Mouse (Mus musculus) ES-Bruce4 (cell line): Measurements from ENCODE around the gene Klhl26. TPM values are rescaled to one million over a fixed set of nuclear protein-coding genes. Genes with fewer than 3 reads are reported as not detected.

Experiments used
- H3K27ac ChIP-seq: 2 replicates; pipeline ENCODE4 v1.5.1; 2012; ENCODE audit warnings: low read length, inconsistent platforms; ENCODE audit not compliant: insufficient read depth
- H3K27me3 ChIP-seq: 2 replicates; pipeline ENCODE4 v1.6.1; 2012; ENCODE audit warnings: mild to moderate bottlenecking, low read length, inconsistent platforms; ENCODE audit not compliant: control insufficient read depth, poor library complexity, insufficient read depth, severe bottlenecking
- H3K36me3 ChIP-seq: 2 replicates; pipeline ENCODE4 v1.6.1; 2012; ENCODE audit warnings: inconsistent platforms, mild to moderate bottlenecking, low read length, moderate library complexity; ENCODE audit not compliant: control insufficient read depth, poor library complexity, insufficient read depth, severe bottlenecking
- H3K4me1 ChIP-seq: one replicate; pipeline ENCODE4 v1.8.1; 2011; ENCODE audit warnings: low read length; ENCODE audit not compliant: control insufficient read depth, insufficient read depth
- H3K4me3 ChIP-seq: 2 replicates; pipeline ENCODE4 v1.5.1; 2011; ENCODE audit warnings: low read depth, mild to moderate bottlenecking, low read length
- H3K9ac ChIP-seq: 2 replicates; pipeline ENCODE4 v1.6.1; 2012; ENCODE audit warnings: low read depth, mild to moderate bottlenecking, inconsistent platforms; ENCODE audit not compliant: poor library complexity, severe bottlenecking
- H3K9me3 ChIP-seq: replicated peaks from 2 replicates; pipeline ENCODE4 v1.6.1; 2012; ENCODE audit warnings: mild to moderate bottlenecking, low read length, inconsistent platforms; ENCODE audit not compliant: control insufficient read depth, poor library complexity, insufficient read depth, severe bottlenecking
- CTCF ChIP-seq: IDR thresholded peaks from one replicate; pipeline ENCODE4 v1.8.1; 2011; ENCODE audit warnings: low read depth, low read length
- EP300 ChIP-seq: IDR thresholded peaks from 2 replicates; pipeline ENCODE4 v1.6.1; 2011; ENCODE audit warnings: low read depth, low read length; ENCODE audit not compliant: insufficient read depth
- POLR2A ChIP-seq: IDR thresholded peaks from one replicate; pipeline ENCODE4 v1.8.1; 2011; ENCODE audit warnings: low read length; ENCODE audit not compliant: insufficient read depth
- polyA plus RNA-seq: library from polyadenylated mRNA; stranded (reverse); fragments of >200 nt; gene quantifications from 2 replicates; pipeline ENCODE4 v1.2.4, GENCODE M21; 2011; ENCODE audit warnings: low read depth; ENCODE audit not compliant: missing spikeins, insufficient read depth, insufficient read length

The Klhl26 gene
- polyA plus RNA-seq, 1 experiment = 27.4 TPM

DNA sequence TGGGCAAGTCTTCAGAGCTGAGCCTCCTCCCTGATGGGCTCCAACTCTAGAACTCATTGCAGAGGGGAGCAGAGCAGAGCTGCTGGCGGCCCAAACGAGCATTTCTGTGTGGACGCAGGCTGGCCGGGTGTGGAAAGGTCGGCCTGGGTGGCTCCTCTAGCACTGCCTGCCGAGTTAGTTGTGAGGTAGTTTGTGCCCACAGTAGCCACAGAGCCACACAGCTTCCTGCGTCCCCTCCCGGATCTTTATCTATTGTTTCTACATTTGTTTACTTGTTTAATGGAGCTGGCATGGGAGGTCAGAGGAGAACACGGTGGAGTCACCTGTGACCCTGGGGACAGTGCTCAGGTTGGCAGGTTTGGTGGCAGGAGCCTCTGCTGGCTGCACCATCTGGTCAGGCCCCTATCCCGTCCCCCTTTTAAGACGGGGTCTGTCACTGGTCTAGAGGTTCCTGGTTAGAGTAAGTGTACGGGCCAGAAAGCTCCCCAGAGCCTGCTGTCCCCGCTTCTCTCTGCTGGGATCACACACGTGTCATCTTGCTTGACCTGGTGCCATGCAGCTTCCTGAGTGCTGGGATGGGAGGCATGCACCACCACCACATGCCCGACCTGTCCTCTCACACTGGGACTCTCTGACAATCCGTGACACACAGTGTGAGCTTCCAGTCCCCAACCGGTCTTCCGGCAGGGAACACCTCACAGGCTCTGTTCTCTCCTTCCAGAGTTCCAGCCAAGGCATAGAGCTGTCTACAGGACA lies 55.2 kb downstream of the Klhl26 start:
- Histone ChIP-seq H3K4me1 (no peaks in the 10 kb centered on the region), H3K4me3 (no peak overlapping the region), H3K9ac (no peak overlapping the region), H3K27ac (no peak overlapping the region), H3K36me3 (no peaks in the 10 kb centered on the region), H3K9me3 (no peaks in the 10 kb centered on the region), H3K27me3 (no peaks in the 10 kb centered on the region)
- TF ChIP-seq EP300 (no peak), CTCF (no peak), POLR2A (no peak)

DNA sequence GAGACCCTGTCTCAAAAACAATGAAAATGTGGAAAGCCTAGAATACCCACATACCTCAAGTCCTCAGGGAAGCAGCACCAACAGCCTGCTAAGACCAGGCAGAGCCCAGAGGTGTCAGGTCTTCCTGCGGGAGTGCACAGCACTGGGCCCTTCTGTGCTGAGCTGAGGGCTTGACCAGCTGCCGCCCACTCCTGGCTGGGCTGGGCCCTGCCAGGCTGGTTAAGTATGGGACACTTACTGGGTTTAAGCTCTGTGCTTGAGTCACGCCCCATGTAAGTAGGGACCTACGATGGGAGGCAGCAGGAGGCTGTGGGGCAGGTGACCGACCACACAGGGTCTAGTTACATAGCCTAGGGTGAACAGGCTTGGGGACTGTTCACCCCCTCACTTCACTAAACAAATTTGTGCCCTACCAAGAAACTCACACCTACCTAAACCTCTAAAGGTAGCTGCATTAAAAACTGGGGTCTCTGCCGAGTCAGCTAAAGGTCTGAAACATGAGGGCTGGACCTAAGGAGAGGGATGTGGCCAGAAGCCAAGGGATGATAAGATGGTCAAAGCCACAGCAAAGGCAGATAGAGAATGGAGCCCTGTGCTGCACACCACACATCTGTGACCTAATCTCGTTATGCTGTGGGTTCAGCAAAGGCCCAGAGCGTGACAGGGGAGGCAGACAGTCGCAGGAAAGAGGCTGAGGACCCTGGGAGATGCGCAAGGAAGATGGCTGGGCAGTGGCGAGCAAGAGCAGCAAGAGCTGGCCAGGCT lies 56.7 kb downstream of the Klhl26 start:
- Histone ChIP-seq H3K27ac (no peak overlapping the region), H3K9ac (no peak overlapping the region), H3K4me1 (no peaks in the 10 kb centered on the region)

DNA sequence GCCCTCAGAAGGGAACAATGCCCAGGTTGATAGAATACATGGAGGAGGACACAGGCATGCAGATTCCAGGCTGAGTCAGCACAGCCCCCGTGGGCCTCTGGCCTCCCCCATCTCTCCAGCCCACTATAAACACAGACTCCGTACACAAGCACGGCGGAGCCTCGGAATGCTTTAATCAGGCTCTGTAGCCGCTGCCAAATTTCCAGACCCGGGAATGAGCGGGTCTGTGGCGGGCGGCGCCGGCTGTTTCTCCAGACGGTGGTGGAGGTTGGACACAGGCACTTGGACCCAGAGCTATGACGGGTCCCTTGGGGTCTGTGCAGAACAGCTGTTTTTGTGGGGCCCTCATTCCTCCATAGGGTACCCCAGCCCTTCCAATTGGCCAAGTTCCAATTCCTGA lies 57.8 kb downstream of the Klhl26 start:
- Histone ChIP-seq H3K4me1 (no peaks in the 10 kb centered on the region), H3K36me3 (no peaks in the 10 kb centered on the region), H3K27ac (no peak overlapping the region), H3K4me3 (no peak overlapping the region), H3K27me3 (no peaks in the 10 kb centered on the region), H3K9me3 (no peaks in the 10 kb centered on the region), H3K9ac (no peak overlapping the region)
- TF ChIP-seq EP300 = no peak

More for the DNA sequence above, 56.7 kb downstream of the Klhl26 start:
- H3K36me3 ChIP-seq = no peaks in the 10 kb centered on the region
- no peak for TF ChIP-seq POLR2A
- no peak overlapping the region for H3K4me3 ChIP-seq
- H3K27me3 ChIP-seq = no peaks in the 10 kb centered on the region
- H3K9me3 ChIP-seq = no peaks in the 10 kb centered on the region

DNA sequence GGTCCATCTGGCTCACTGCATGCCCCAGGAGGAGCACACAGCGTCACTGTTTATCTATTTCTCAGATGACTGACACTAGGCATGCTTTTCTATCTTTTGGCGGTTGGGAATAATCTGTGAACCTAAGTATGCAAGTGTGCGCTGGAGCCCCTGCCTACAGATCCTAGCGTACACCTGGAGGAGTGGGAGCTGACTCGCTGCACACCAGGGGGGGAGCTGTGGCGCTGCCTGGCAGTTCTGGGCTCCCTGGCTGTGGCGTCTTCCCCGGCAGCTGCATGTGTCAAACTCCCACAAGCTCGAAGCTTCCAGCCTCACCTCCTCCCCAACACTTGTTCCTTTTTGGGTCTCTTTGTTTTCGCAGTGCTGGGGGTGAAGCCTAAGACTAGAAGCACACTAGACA lies 58.9 kb downstream of the Klhl26 start:
- no peak overlapping the region for H3K9ac ChIP-seq
- no peaks in the 10 kb centered on the region for H3K27me3 ChIP-seq
- no peak overlapping the region for H3K27ac ChIP-seq
- no peak overlapping the region for H3K4me3 ChIP-seq
- no peak for TF ChIP-seq POLR2A
- no peak for TF ChIP-seq CTCF
- no peak for TF ChIP-seq EP300
- H3K9me3 ChIP-seq = no peaks in the 10 kb centered on the region
- H3K4me1 ChIP-seq = no peaks in the 10 kb centered on the region
- H3K36me3 ChIP-seq = no peaks in the 10 kb centered on the region

DNA sequence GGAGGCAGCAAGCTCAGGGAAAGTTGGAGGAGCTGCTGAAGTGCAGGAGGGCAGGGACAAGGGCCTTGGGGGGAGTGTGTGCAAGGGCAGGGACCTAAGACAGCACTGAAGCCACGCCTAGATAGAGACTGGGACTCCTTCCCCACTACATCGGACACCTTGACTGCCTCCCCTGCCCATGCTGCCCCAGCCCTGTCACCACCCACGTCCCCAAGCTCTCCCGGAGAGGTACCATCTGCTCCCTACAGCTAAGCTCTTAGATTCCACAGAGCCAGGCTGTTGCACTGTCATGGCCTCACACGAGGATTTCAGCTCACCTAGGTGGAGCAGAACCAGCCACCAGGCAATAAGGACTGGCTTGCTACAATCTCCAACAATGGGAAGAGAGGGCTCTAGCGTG lies 59.8 kb downstream of the Klhl26 start:
- no peak overlapping the region for H3K27ac ChIP-seq
- H3K9ac ChIP-seq = no peak overlapping the region
- no peaks in the 10 kb centered on the region for H3K36me3 ChIP-seq
- no peaks in the 10 kb centered on the region for H3K9me3 ChIP-seq
- H3K27me3 ChIP-seq = no peaks in the 10 kb centered on the region
- TF ChIP-seq POLR2A (no peak), CTCF (no peak), EP300 (no peak)
- H3K4me3 ChIP-seq = no peak overlapping the region
- no peaks in the 10 kb centered on the region for H3K4me1 ChIP-seq

DNA sequence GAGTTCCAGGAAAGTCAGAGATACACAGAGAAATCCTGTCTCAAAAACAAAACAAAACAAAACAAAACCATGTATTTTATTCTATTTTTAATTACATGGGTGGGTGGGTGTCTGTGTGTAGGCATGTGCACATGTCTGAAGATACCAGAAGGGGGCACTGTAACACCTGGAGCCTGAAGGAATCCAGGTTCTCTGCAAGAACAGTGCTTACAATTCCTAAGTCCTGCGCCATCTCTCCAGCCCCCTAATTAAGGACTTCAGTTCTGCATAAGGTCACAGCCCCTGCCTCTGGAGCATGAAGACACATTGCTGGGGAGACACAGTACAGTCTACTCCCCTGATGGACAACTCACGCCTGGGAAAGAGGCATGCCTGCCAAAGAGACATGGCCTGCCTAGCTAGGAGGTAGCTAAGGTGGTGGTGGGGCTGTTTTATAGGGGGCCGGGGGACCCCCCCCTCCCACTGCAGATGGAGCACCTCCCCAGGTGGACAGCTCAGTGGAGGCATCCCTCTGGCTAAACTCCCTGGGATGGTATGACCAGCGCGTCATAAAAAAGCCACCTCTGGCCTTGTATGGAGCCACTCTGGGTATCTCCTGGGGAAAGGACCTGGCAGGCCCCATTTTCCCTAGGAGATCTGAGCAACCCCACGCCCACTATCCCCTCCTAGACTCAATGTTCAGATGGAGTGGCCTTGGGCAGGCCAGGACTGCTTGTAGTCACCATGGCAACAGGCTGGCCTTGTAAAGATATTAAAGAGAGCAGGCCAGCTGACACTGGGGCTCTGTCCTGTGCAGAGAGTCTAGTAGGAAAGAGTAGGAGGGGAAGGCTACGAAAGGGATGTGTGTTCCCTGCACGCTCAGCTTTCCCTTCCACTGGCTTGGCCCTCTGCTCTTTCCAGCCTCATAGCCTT lies 61.0 kb downstream of the Klhl26 start:
- no peaks in the 10 kb centered on the region for H3K27me3 ChIP-seq
- H3K9me3 ChIP-seq = no peaks in the 10 kb centered on the region
- no peaks in the 10 kb centered on the region for H3K4me1 ChIP-seq
- H3K27ac ChIP-seq = no peak overlapping the region
- H3K9ac ChIP-seq = no peak overlapping the region
- H3K36me3 ChIP-seq = no peaks in the 10 kb centered on the region
- H3K4me3 ChIP-seq = no peak overlapping the region
- TF ChIP-seq CTCF (peak; percentile 59), POLR2A (no peak)
